Mouse (Mus musculus): Measurements from ENCODE around the gene Dpep2nb. TPM values are rescaled to one million over a fixed set of nuclear protein-coding genes. Genes with fewer than 3 reads are reported as not detected.
A peak's percentile ranks its signal among the peaks of the same experiment; 100 is the strongest.

Dpep2nb gene
- 0.06 TPM in 1 of 2 replicates, not detected in the other for polyA plus RNA-seq (2012; rRNA removed)

DNA sequence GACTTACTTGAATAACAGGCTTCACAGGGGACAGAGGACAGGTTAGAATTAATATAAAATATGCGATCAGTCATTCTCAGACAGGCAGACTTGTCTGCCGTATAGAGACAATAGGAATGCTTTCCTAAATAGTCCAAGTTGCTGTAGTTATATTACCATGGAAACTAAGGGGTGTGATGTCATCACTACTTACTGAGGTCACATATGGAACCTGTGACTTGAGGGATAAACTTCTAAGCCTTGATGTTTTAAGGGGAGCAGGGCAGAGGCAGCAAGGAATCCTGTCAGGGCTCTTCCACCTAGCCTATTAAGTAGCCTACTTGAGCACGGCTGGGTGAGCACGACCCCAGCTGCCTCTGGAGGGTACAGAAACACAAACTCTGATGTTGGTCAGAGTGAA is at the start of gene Dpep2nb:
Gene Dpep2nb, minus strand, starts transcription at position 101 of the 400 bp plus-strand sequence.
- Histone ChIP-seq H3K27me3 (replicated peaks; ENCODE audit: control insufficient read depth, insufficient read depth, low read length) (no peaks in the 10 kb centered on the region), H3K27ac (ENCODE audit: insufficient read depth, low read depth, low read length) (no peak within 1 kb of the TSS), H3K4me3 (ENCODE audit: insufficient read depth, low read depth, low read length) (no peak within 1 kb of the TSS), H3K4me1 (ENCODE audit: control insufficient read depth, insufficient read depth, low read length) (peaks cover 5% of the 10 kb centered on the region; the same call in 1 of the 2 replicates), H3K36me3 (ENCODE audit: control insufficient read depth, insufficient read depth, low read length) (no peaks in the 10 kb centered on the region)
- no peak for TF ChIP-seq POLR2A (IDR thresholded peaks at IDR 0.05; ENCODE audit: low read depth, low read length)
- TF ChIP-seq CTCF (conservative IDR thresholded peaks at IDR 0.05; ENCODE audit: insufficient read depth, insufficient read length, low read depth, low read length) = no peak
- WGBS = 57% methylated on average over 4 of the region's 4 CpGs
- DNase-seq = no peak

DNA sequence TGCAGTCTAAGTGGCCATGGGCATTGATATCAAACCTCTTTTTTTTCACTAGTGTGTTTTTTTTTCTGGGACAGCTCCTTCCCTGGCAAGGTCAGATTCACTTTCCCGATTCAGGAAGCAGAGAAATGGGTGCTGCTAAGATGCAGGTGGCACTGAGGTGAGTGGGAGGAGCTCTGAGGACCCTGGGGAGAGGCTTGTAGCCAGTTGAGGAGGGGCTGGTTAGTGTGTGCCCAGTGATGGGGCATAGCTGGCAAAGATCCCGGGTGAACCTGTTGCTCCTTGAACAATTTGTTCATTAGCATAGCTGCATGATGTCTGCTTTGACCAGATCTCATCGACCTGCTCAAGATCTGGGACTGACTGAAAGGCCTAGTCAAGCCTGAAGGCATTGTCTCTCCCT is 49.3 kb upstream of the Dpep2nb start:
- TF ChIP-seq CTCF (conservative IDR thresholded peaks at IDR 0.05; ENCODE audit: insufficient read depth, insufficient read length, low read depth, low read length) (no peak), POLR2A (IDR thresholded peaks at IDR 0.05; ENCODE audit: low read depth, low read length) (no peak)
- Histone ChIP-seq H3K36me3 (ENCODE audit: control insufficient read depth, insufficient read depth, low read length) (no peaks in the 10 kb centered on the region), H3K4me1 (ENCODE audit: control insufficient read depth, insufficient read depth, low read length) (peaks cover 11% of the 10 kb centered on the region), H3K4me3 (ENCODE audit: insufficient read depth, low read depth, low read length) (no peak overlapping the region), H3K27me3 (replicated peaks; ENCODE audit: control insufficient read depth, insufficient read depth, low read length) (no peaks in the 10 kb centered on the region), H3K27ac (ENCODE audit: insufficient read depth, low read depth, low read length) (no peak overlapping the region)
- 15% methylated on average over 3 of the region's 3 CpGs for WGBS
- peak; percentile 79 for DNase-seq

DNA sequence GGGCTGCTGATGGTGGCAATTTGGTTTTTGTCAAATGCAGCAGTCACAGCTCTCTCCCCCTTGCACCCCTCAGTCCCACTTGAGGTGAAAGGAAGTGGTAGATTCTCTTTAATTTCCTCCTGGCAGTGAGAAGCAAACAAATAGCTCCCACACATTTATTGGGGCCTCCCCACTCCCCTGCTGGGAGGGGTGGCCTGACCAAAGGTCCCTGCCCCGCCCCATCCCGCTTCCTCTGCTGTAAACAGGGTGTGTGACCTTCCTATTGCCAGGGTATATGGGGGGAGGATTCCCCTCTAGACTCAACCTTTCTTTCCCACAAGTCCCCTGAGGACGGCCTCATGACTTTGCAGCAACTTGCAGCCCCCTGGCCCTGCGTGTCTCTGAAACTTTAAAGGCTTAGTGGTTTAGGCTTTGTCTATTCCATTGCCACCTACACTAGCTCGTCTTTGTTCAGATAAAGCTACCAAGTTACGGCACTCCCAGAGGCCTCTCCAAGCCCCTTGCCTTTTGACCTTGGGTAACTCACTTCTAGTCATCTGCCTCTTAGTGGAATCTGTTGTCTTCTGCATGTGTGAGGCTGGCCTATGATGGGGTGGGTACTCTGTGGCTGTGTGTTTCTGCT is 48.5 kb upstream of the Dpep2nb start:
- no peak for TF ChIP-seq POLR2A (IDR thresholded peaks at IDR 0.05; ENCODE audit: low read depth, low read length)
- no peak for TF ChIP-seq CTCF (conservative IDR thresholded peaks at IDR 0.05; ENCODE audit: insufficient read depth, insufficient read length, low read depth, low read length)
- Histone ChIP-seq H3K27me3 (replicated peaks; ENCODE audit: control insufficient read depth, insufficient read depth, low read length) (no peaks in the 10 kb centered on the region), H3K36me3 (ENCODE audit: control insufficient read depth, insufficient read depth, low read length) (no peaks in the 10 kb centered on the region), H3K4me3 (ENCODE audit: insufficient read depth, low read depth, low read length) (no peak overlapping the region), H3K4me1 (ENCODE audit: control insufficient read depth, insufficient read depth, low read length) (peaks cover 11% of the 10 kb centered on the region), H3K27ac (ENCODE audit: insufficient read depth, low read depth, low read length) (no peak overlapping the region)
- peak; percentile 78 for DNase-seq
- 51% methylated on average over 6 of the region's 6 CpGs for WGBS

GRCm38 (mm10) chr8:106052510-106053089 is 46.8 kb upstream of the Dpep2nb start:
- TF ChIP-seq POLR2A (IDR thresholded peaks at IDR 0.05; ENCODE audit: low read depth, low read length) (no peak), CTCF (conservative IDR thresholded peaks at IDR 0.05; ENCODE audit: insufficient read depth, insufficient read length, low read depth, low read length) (no peak)
- peaks cover 5% of the 10 kb centered on the region for H3K4me1 ChIP-seq (ENCODE audit: control insufficient read depth, insufficient read depth, low read length)
- H3K27me3 ChIP-seq (replicated peaks; ENCODE audit: control insufficient read depth, insufficient read depth, low read length) = no peaks in the 10 kb centered on the region
- no peaks in the 10 kb centered on the region for H3K36me3 ChIP-seq (ENCODE audit: control insufficient read depth, insufficient read depth, low read length)
- H3K4me3 ChIP-seq (ENCODE audit: insufficient read depth, low read depth, low read length) = no peak overlapping the region
- DNase-seq = no peak
- WGBS = 89% methylated on average over 9 of the region's 9 CpGs
- no peak overlapping the region for H3K27ac ChIP-seq (ENCODE audit: insufficient read depth, low read depth, low read length)

DNA sequence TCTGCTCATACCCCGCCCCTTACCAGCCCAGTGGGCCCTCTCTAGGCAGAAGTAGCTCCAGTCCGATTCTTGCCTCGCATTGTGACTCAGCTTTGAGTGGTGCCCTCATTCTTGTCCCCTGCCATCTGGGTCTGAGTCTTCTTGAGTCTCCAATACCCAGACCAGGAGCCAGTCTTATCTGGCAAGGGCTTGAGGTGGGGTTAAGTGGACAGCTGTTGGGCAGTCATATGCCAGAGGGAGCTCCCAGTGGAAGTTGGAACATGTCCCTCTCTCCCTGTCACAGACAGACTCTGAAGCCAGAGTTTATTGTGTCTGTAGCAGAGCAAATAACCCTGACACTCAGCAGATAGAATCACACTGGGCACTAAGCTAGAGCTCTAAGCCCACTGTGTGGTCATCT is 45.3 kb upstream of the Dpep2nb start:
- no peaks in the 10 kb centered on the region for H3K27me3 ChIP-seq (replicated peaks; ENCODE audit: control insufficient read depth, insufficient read depth, low read length)
- H3K36me3 ChIP-seq (ENCODE audit: control insufficient read depth, insufficient read depth, low read length) = no peaks in the 10 kb centered on the region
- H3K27ac ChIP-seq (ENCODE audit: insufficient read depth, low read depth, low read length) = no peak overlapping the region
- H3K4me3 ChIP-seq (ENCODE audit: insufficient read depth, low read depth, low read length) = no peak overlapping the region
- DNase-seq = no peak
- 94% methylated on average over 3 of the region's 3 CpGs for WGBS
- no peak for TF ChIP-seq POLR2A (IDR thresholded peaks at IDR 0.05; ENCODE audit: low read depth, low read length)
- no peak for TF ChIP-seq CTCF (conservative IDR thresholded peaks at IDR 0.05; ENCODE audit: insufficient read depth, insufficient read length, low read depth, low read length)
- H3K4me1 ChIP-seq (ENCODE audit: control insufficient read depth, insufficient read depth, low read length) = peaks cover 5% of the 10 kb centered on the region

DNA sequence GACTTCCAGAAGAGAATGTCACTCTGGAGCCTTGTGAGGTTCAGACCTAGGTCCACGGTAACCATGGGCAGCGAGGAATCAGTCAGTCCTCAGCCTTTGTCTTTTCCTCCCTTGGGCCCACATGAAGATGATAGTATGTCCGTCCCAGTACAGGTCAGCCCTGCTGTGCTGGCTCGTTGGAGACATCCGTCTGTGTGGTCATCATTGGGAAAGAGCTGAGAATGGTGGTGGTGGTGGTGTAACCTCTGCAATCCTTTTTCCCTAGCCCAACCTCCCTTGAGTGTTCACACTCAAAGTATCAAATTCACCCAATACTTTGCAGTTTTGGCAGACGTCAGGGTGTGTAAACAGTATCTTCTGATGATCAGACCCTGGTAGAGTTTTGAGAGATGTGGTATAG is 44.1 kb upstream of the Dpep2nb start:
- H3K4me3 ChIP-seq (ENCODE audit: insufficient read depth, low read depth, low read length) = no peak overlapping the region
- 90% methylated on average over 6 of the region's 6 CpGs for WGBS
- H3K36me3 ChIP-seq (ENCODE audit: control insufficient read depth, insufficient read depth, low read length) = no peaks in the 10 kb centered on the region
- no peak overlapping the region for H3K27ac ChIP-seq (ENCODE audit: insufficient read depth, low read depth, low read length)
- H3K4me1 ChIP-seq (ENCODE audit: control insufficient read depth, insufficient read depth, low read length) = no peaks in the 10 kb centered on the region
- no peak for DNase-seq
- no peaks in the 10 kb centered on the region for H3K27me3 ChIP-seq (replicated peaks; ENCODE audit: control insufficient read depth, insufficient read depth, low read length)
- TF ChIP-seq CTCF (conservative IDR thresholded peaks at IDR 0.05; ENCODE audit: insufficient read depth, insufficient read length, low read depth, low read length) = no peak
- TF ChIP-seq POLR2A (IDR thresholded peaks at IDR 0.05; ENCODE audit: low read depth, low read length) = no peak

DNA sequence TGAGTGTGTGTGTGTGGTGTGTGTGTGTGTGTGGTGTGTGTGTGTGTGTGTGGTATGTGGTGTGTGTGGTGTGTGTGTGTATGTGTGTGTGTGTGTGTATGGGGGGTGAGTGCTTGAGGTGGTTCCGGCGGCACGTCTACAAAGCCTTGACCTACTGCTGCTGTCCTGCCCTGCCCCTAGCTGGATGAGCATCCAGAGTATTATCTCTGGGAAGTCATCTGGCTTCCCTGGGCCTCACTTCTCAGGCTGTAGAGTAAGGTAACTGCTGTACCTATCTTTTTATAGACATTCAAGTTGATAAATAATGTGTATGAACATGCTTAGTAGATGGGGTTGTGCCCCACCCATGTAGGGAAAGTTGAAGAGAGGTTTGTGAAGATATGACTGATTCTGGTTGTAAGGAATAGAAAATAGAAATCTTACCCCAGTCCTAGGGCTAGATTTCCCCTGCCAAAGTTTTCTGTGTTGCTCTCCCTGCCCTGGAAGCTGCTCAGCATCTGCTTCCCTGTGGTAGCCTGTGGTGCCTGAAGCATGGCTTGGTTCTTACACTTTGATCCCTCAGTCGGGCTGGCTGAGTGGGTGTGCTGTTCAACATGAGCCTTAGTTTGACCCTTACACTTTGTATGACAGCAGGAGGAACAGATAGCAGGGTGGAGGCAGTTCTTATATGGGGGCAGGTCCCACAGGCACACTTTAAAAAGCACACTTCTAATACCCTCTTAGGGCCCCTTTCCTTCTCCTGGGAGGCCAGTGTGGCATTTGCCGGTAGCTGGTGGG is 42.3 kb upstream of the Dpep2nb start:
- Histone ChIP-seq H3K27me3 (replicated peaks; ENCODE audit: control insufficient read depth, insufficient read depth, low read length) (no peaks in the 10 kb centered on the region), H3K36me3 (ENCODE audit: control insufficient read depth, insufficient read depth, low read length) (no peaks in the 10 kb centered on the region), H3K4me1 (ENCODE audit: control insufficient read depth, insufficient read depth, low read length) (no peaks in the 10 kb centered on the region), H3K27ac (ENCODE audit: insufficient read depth, low read depth, low read length) (no peak overlapping the region), H3K4me3 (ENCODE audit: insufficient read depth, low read depth, low read length) (no peak overlapping the region)
- peak; percentile 26 for DNase-seq
- TF ChIP-seq CTCF (conservative IDR thresholded peaks at IDR 0.05; ENCODE audit: insufficient read depth, insufficient read length, low read depth, low read length) (no peak), POLR2A (IDR thresholded peaks at IDR 0.05; ENCODE audit: low read depth, low read length) (no peak)
- 78% methylated on average over 5 of the region's 5 CpGs for WGBS

Measured in kidney, adult 2 months (tissue).